Mouse (Mus musculus) T-cell, adult 66 days (primary cell): ENCODE measurements around the gene Kif1b. TPM values are rescaled to one million over a fixed set of nuclear protein-coding genes. Genes with fewer than 3 reads are reported as not detected.

Experiments used
- total RNA-seq, 2 experiments: library from RNA; stranded (reverse); gene quantifications; 3 replicates in 1 of 2; 4 replicates in 1 of 2; pipeline ENCODE4 v1.2.4; 2023

Kif1b gene
- total RNA-seq, result 10 to 100 TPM; 65.5 to 67.9 TPM

DNA sequence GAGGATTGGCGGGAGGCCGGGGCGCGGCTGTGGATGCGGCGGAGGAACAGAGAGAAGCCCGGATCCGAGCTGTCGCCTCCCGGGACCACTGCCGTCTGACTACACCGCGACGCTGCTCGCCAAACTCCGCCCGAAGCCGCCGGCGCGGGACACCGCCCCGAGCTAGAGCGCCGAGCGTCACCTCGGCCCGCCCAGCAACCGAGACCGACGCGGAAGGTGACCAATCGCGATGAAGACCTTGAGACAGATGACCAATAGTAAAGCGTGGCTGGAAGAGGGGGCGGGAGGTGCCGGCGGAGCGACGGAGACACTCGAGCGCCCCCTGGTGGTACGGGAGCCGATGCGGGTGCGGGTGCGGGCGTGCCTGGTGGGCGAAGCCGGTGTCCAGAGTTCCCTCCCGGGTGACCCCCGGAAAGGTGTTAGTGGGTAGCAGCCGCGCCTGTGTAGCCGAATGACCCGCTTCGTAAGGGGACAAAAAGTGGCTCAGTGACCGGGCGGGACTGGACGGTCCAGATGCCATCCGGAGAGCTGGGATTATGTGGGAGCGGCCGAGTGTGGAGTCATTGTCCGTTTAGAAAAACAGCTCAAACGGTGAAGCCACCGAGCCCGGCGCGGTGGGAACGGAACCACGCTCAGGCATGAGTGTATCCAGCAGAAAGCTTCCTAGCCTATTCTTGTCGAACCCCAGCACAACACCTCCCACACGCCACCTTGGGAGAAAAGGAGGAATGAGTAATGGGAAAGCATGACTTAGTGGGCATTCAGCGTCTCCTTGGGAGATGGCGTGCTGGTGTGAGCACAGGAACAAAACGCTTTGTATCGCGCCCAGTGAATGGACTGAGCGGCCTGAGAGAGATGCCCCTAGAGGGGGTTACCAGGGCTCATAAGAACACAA lies at the start of gene Kif1b:
Gene Kif1b, minus strand, starts transcription at position 98 of the 895 bp plus-strand sequence.

DNA sequence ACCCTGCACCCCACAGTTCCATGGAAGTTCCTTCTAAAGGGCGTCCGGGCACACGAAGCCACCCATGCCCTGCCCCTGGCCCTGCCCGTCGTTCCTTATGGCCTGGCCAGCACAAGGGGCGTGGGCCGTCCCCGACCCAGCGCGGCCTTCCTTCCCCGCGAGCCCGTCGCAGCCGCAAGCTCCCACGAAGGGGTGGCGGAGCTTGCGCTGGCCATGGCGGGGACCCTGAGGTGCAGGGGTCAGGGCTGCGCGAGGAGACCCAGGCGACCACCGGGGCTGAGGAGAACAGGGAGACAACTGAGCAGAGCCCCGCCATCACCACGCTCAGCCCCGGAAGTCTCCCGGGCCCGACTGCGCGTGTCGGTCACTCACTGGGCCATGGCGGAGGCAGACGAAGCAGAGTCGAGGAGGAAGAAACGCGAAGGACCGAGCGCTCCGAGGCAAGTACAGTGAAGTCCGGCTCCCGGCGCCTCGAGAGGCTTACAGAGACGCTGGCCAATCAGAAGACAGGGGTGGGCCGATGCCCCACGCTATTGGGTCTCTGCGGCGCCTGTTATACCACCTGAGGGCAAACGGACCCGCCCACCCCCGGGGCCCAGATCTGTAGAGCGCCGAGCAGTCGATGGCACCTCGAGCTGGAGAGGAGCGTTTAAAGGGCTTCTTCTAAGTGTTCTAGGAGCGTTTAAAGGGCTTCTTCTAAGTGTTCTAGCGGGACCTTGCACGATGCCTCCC lies 141.1 kb downstream of the Kif1b start, which contains the start of gene Pgd:
Gene Pgd, minus strand, starts transcription at position 557 of the 732 bp plus-strand sequence.

DNA sequence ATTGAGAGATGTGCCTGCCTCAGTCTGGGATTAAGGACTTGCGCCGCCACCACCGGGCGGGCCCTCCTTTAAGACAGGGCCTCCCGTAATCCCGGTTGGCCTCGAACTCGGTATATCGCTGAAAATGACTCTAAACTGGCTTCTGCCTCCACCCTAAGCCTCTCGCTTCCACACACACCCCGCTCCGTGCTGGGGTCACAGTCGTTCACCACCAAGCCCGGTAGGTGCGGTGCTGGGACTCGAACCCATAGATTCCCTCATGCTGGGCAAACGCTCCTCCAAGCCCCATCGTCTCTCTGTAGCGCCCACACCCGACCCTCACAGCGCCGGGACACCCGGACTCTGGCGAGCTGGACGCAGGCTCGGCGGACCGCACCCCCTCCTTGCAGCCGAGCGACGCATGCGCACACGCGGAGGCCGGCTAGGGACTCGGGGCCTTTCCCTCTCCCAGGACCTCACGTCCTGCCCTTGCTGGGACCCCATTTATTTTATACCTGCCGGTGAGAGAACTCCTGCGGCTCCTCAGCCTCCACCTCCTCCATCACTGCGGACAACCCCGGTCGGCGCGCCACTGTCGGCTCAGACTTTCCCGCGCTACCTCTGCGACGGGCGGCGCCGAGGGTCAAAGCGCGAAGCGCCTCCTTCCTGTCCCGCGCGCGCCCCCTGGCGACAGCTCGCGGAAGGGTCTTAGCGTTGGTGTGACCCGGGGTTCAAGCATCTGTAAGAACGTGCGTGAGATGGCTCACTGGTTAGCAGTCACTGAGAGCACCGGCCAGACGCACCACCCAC lies 170.3 kb downstream of the Kif1b start, which contains the start of gene Cenps:
Gene Cenps, minus strand, starts transcription at position 648 of the 789 bp plus-strand sequence.

DNA sequence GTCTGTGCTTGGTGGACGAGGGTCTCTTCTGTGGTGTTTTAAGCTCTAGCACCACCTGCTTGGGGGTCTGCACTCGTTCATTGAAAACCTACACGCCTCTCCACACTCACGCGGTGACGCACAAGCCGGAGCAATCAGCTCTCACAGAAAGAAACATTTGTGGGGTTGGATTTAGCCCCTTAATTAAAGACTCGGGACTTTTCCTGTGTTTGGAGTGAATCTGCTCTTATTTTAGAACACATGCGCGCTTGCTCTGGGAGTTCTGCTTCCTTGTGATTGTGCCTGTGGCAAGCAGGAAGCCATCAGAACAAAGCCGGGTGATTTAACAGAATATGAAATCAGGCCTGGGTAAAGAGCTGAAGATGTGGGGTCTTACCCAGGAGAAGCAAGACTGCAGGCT lies 180.8 kb downstream of the Kif1b start, which contains the start of gene Cort:
Gene Cort, minus strand, starts transcription at position 101 of the 400 bp plus-strand sequence.

Other genes with a start within 250 kb of the Kif1b start
- gene Pex14, start 207.8 kb downstream of the Kif1b start, total RNA-seq, result 10 to 100 TPM; 26.9 to 34.2 TPM
- gene Dffa, start 203.5 kb downstream of the Kif1b start, total RNA-seq, result 10 to 100 TPM; 32.9 to 33.7 TPM
- gene Cort, start 180.9 kb downstream of the Kif1b start, total RNA-seq, result 1 to 10 TPM in 1 of 2 experiments, under 1 TPM in 1; 0.90 to 1.2 TPM
- 10 to 100 TPM in 1 of 2 experiments, 1 to 10 TPM in 1; 7.9 to 10.3 TPM for gene Cenps, start 170.1 kb downstream of the Kif1b start, total RNA-seq
- gene Pgd, start 140.9 kb downstream of the Kif1b start, total RNA-seq, result 10 to 100 TPM; 57.4 to 57.5 TPM
- gene Ube4b, start 119.1 kb upstream of the Kif1b start, total RNA-seq, result 100 to 1,000 TPM in 1 of 2 experiments, 10 to 100 TPM in 1; 82.4 to 105 TPM
- gene Rbp7, start 147.3 kb upstream of the Kif1b start, total RNA-seq, result not detected
- gene Tmem274, start 169.7 kb upstream of the Kif1b start, total RNA-seq, result not detected
- 1 to 10 TPM; 4.8 to 7.3 TPM for gene Nmnat1, start 177.5 kb upstream of the Kif1b start, total RNA-seq
- gene Lzic, start 177.5 kb upstream of the Kif1b start, total RNA-seq, result 10 to 100 TPM; 23.7 to 26.5 TPM
- under 1 TPM; 0.64 to 0.65 TPM for gene Ctnnbip1, start 210.5 kb upstream of the Kif1b start, total RNA-seq